Mouse (Mus musculus) ES-E14 (cell line): ENCODE data around the gene Top3a. TPM values are rescaled to one million over a fixed set of nuclear protein-coding genes. Genes with fewer than 3 reads are reported as not detected.

Experiments
- DNase-seq: peaks from one replicate; pipeline ENCODE4 v3.0.0-alpha.2; 2013; ENCODE audit warnings: low read depth, low spot score
- H3K27ac ChIP-seq: 2 replicates; pipeline ENCODE4 v1.5.1; 2012; ENCODE audit warnings: low read depth, mild to moderate bottlenecking, low read length, moderate library complexity, mixed read lengths; ENCODE audit not compliant: poor library complexity, insufficient read depth, severe bottlenecking
- H3K36me3 ChIP-seq: 2 replicates; pipeline ENCODE4 v1.6.1; 2012; ENCODE audit warnings: mild to moderate bottlenecking, low read length, moderate library complexity, mixed read lengths; ENCODE audit not compliant: control insufficient read depth, poor library complexity, insufficient read depth, severe bottlenecking
- H3K4me1 ChIP-seq, 2 experiments: fragments of 150-350 bp in 1 of 2; sonication (generic) in 1 of 2; 2 replicates each; pipeline ENCODE4 v1.6.1; 2012; ENCODE audit warnings: low read length in 2 of 2, mild to moderate bottlenecking in 1 of 2, mixed read lengths in 1 of 2; ENCODE audit not compliant: control insufficient read depth in 2 of 2, insufficient read depth in 2 of 2, poor library complexity in 1 of 2
- H3K4me3 ChIP-seq, 2 experiments: fragments of 150-350 bp in 1 of 2; sonication (generic) in 1 of 2; 2 replicates each; pipeline ENCODE4 v1.5.1; 2012; ENCODE audit warnings: low read length in 2 of 2, low read depth in 1 of 2, mild to moderate bottlenecking in 1 of 2, mixed read lengths in 1 of 2; ENCODE audit not compliant: insufficient read depth in 1 of 2, poor library complexity in 1 of 2, severe bottlenecking in 1 of 2
- H3K9ac ChIP-seq: 2 replicates; pipeline ENCODE4 v1.6.1; 2012; ENCODE audit warnings: low read depth, mild to moderate bottlenecking, low read length, mixed read lengths; ENCODE audit not compliant: poor library complexity, insufficient read depth, severe bottlenecking
- H3K9me3 ChIP-seq: fragments of 150-350 bp; sonication (generic); 2 replicates; pipeline ENCODE4 v1.6.1; 2012; ENCODE audit warnings: low read depth, mild to moderate bottlenecking, low read length; ENCODE audit not compliant: control insufficient read depth, insufficient read depth
- CHD2 ChIP-seq: IDR thresholded peaks from 2 replicates; pipeline ENCODE4 v1.6.1; 2014; ENCODE audit warnings: mild to moderate bottlenecking, low read depth, low read length, inconsistent platforms
- HCFC1 ChIP-seq: IDR thresholded peaks from 2 replicates; pipeline ENCODE4 v1.6.1; 2012; ENCODE audit warnings: low read length, inconsistent platforms, borderline replicate concordance; ENCODE audit not compliant: insufficient read depth
- MAFK ChIP-seq: IDR thresholded peaks from 2 replicates; pipeline ENCODE4 v1.6.1; 2014; ENCODE audit warnings: mild to moderate bottlenecking, low read depth, low read length, inconsistent platforms; ENCODE audit not compliant: insufficient read depth
- ZC3H11A ChIP-seq: IDR thresholded peaks from 2 replicates; pipeline ENCODE4 v1.6.1; 2012; ENCODE audit warnings: low read depth, mild to moderate bottlenecking, inconsistent platforms, low read length, borderline replicate concordance
- ZNF384 ChIP-seq: IDR thresholded peaks from 2 replicates; pipeline ENCODE4 v1.6.1; 2012; ENCODE audit warnings: low read depth, low read length, inconsistent platforms
- in situ Hi-C, 2 experiments: fragments of 600-800 bp; cut with MboI; formaldehyde crosslinking; loops; one replicate each; pipeline ENCODE4 v1.15.1; 2025; ENCODE audit warnings: low sequenced_read_pairs in 2 of 2, inconsistent platforms in 1 of 2; ENCODE audit not compliant: unreplicated experiment in 2 of 2
- total RNA-seq: library from RNA; depleted of rRNA; stranded (reverse); fragments of 300-350 nt; gene quantifications from 2 replicates; pipeline ENCODE4 v1.2.3, GENCODE M21; 2012

The Top3a gene
- total RNA-seq, 1 experiment = 20.0 TPM

GRCm38 (mm10) chr11:60730169-60730568 is 47.0 kb downstream of the Top3a start:
- H3K36me3 ChIP-seq = peaks cover 3% of the 10 kb centered on the region; the same call in 1 of the 2 replicates
- H3K27ac ChIP-seq = no peak overlapping the region
- no peak overlapping the region for H3K9ac ChIP-seq
- TF ChIP-seq MAFK (no peak), CHD2 (no peak)
- H3K9me3 ChIP-seq = no peaks in the 10 kb centered on the region
- no peak overlapping the region for H3K4me3 ChIP-seq
- no peak for DNase-seq
- in situ Hi-C loops = no loop called here
- peaks cover 3 to 18% of the 10 kb centered on the region in 2 experiments; a peak in 1 of 4 replicates for H3K4me1 ChIP-seq

GRCm38 (mm10) chr11:60729217-60729641 is 47.9 kb downstream of the Top3a start:
- Histone ChIP-seq H3K9ac (peak overlapping the region; percentile 3; the same call in 1 of the 2 replicates), H3K9me3 (no peaks in the 10 kb centered on the region), H3K4me1 (peaks cover 3 to 18% of the 10 kb centered on the region in 2 experiments; a peak in 1 of 4 replicates), H3K36me3 (peaks cover 3% of the 10 kb centered on the region; the same call in 1 of the 2 replicates), H3K4me3 (no peak overlapping the region), H3K27ac (no peak overlapping the region)
- in situ Hi-C loops = no loop called here
- DNase-seq = no peak
- TF ChIP-seq ZNF384 (no peak), CHD2 (no peak), HCFC1 (no peak), MAFK (no peak), ZC3H11A (no peak)

DNA sequence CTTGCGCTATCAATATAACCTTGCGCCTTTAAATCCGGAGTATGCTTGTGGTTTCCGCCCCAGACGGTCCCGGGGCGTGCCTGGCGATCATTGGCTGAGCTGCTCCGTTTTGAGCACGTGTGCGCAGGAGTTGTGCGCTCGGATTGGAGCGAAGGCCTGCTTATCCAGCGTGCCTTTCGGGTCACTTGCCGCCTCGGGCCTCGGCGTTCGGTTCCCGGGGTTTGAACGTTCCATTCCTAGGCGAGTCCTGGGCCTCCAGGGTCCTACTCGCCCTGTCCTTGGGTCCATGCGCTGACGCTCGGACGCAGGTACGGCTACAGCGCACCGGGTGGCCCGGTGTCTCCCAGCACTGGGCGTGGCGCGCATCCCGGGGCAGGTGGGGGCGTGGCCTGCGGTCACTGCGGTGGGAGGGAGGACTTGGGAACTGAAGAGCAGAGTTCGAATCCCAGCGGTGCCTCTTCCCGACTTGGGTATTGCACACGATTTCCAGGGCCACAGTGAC is 48.9 kb downstream of the Top3a start, which contains the start of gene Mief2:
Mief2 (plus strand) TSS at position 139 of the 502 bp plus-strand sequence.
- Histone ChIP-seq H3K4me1 (peaks cover 3 to 18% of the 10 kb centered on the region in 2 experiments; a peak in 1 of 4 replicates), H3K4me3 (peak within 1 kb of the TSS; percentile 80 to 92), H3K9ac (peak within 1 kb of the TSS; percentile 80), H3K36me3 (peaks cover 4% of the 10 kb centered on the region; the same call in 1 of the 2 replicates), H3K27ac (peak within 1 kb of the TSS; percentile 40; the same call in 1 of the 2 replicates), H3K9me3 (no peaks in the 10 kb centered on the region)
- peak; percentile 87 for DNase-seq
- in situ Hi-C loops = no loop called here
- TF ChIP-seq HCFC1 (peak; percentile 45; the same call in 1 of the 2 replicates), ZNF384 (no peak)

DNA sequence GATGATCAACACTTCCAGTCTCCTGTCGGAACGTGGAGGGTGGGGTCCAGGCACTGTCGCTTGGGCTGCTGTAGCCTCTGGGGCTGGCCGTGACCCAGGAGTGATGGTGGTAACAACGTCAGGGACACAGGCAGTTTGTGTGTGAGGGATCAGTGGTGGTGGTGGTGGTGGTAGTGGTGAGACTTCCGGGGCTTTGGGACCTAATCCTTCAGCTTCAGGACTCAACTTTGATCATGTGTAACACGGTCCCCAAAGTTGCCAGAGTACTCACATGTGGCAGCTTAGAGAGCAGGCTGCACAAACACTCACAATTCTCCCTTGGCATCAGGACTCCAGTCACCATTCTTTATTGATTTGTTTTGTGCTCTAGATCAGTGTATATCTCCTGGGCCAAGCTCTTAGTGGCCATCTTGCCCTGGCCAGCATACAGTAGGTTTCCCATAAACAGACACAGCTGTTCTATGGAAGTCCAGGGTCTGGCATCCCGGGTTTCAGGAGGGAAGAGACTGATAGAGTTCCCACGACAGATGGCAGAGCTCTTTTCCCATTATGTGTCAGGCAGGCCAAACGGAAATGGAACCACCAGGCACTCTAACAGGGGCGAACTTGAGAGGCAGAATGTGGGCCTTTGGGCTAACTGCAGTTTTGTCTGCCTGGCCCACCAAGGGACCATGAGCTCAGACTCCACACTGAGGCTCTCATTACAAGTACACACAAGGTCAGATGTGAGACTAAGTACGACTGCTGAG is 49.6 kb downstream of the Top3a start:
- DNase-seq = no peak

More for the DNA sequence above, 49.6 kb downstream of the Top3a start:
- H3K27ac ChIP-seq = no peak overlapping the region
- H3K4me1 ChIP-seq = peaks cover 3 to 18% of the 10 kb centered on the region in 2 experiments; a peak in 1 of 4 replicates
- H3K36me3 ChIP-seq = peaks cover 8% of the 10 kb centered on the region; the same call in 1 of the 2 replicates
- TF ChIP-seq ZC3H11A (no peak), CHD2 (no peak), HCFC1 (no peak), ZNF384 (no peak), MAFK (no peak)
- H3K4me3 ChIP-seq = peak overlapping the region; percentile 80 to 92
- no peaks in the 10 kb centered on the region for H3K9me3 ChIP-seq
- in situ Hi-C loops = no loop called here
- H3K9ac ChIP-seq = peak overlapping the region; percentile 27; the same call in 1 of the 2 replicates
